Mouse (Mus musculus): ENCODE measurements around the gene Col8a1. TPM values are rescaled to one million over a fixed set of nuclear protein-coding genes. Genes with fewer than 3 reads are reported as not detected.

Gene Col8a1
- 0.07 and 0.10 TPM in 2 replicates for polyA plus RNA-seq (2012; rRNA removed)

DNA sequence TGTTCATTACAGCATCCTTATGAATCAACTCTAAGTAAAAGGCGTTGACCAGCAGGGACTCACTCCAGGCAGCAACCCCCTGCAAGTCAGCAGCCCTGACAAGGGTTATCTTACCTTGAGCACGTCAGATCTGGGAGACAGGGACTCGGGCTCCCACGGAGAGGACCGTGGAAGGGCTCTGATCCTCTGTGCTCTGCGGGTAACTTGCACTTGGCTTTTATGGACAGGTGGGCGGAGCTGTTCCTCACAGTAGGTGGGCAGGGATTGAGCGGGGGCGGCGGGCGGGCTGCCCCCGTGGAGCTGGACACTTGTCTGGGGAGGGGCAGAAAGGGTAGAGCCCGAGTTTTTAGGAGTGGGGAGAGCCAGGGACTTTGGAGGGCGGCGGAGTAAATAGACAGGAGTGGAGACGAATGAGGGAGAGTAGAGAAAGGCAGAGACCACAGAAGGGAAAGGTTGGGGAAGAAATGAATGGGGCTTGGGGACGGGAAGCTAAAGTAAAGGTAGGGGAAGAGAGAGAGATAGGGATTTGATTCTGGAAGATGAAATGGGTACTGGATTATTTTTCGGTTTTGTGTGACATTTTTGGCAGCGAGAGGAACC, at the start of gene Col8a1:
Col8a1 (minus strand) TSS at position 212 of the 600 bp plus-strand sequence.

DNA sequence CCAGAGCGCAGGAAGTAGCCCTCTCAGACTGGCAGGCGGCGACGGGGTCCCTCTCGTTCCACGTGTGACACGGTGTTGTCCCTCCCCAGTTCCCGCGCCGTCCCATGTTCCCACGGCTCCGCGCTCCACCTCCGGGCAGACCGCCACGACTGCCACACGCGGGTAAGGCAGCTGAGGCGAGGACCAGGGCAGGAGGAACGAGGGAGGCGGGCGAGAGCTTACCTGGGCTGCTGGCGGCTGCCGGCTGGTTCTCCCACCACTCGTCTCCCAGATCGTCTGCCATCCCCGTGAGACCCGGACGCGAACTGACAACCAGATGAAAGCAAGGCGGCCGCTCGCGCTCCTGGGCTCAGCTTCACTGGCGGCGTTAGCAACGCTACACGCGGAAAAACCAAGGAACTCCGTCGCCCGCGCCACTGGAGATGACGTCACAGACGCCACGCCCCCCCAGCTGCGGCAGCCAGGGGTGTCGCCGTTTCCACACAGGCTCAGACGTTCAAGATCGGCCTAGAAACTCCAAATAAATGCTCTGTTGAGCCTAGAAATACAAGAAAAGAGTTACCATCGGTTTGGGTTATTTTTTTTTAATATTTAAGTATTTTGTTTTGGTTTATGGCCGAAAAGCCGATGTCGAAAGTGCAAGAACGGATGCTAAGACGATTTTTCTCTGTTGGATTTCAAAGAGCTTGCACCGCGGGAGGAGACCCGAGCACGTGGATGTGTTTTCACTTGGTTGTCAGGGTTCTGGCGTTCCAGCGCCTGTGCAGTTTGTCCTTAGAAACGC, 147.9 kb downstream of the Col8a1 start, which contains the start of gene Cmss1:
Cmss1 (minus strand) TSS at position 421 of the 784 bp plus-strand sequence.

Other genes with a start within 250 kb of the Col8a1 start
- gene Cmss1, start 147.9 kb downstream of the Col8a1 start, polyA plus RNA-seq (2012; rRNA removed) = 8.1 and 9.0 TPM in 2 replicates

Data from liver, embryonic 14 days (tissue).